ENCODE assay signal across 7 mouse cellular contexts in the genomic region with DNA sequence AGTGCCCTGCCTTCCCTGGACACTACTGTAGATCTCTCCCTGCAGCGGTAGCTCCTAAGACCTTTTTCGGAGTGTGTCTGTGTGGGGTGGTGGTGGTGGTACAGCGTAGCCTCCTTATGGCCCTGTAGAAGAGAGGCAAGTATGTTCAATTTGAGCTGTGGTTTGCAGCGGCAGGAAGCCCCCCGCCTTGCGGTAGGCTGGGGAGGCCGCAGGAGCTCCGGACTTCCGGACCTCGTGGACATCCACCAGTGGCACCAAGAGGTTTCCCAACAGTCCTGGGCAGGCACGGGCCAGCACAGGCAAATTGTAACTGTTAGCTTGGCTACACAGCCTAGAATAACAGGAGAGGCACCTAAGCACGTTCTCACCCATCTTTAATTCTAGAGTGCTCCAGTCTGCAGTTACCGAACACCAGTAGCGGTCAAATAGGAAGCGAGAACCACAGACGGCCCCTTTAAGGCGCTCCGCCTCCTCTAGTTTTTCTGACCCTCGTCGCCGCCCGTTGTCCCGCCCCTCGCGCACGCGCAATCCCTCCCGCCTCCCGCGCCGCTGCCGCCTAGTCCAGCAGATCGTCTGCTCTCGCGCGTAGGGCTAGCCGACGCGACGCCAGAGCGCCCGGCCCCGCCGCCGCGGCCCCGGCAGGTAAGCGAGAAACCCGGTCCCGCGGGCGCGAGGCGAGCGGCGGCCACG. TPM values are rescaled to one million over a fixed set of nuclear protein-coding genes. Genes with fewer than 3 reads are reported as not detected.
DNase-seq lines count a peak whose midpoint lies in the region; ATAC-seq lines count a peak whose summit lies in the region.

A gene (plus strand): TSS at position 519 of the 690 bp plus-strand sequence.

- peak within 1 kb of the TSS; percentile 87 for H3K27ac ChIP-seq in embryonic facial prominence, embryonic 12.5 days
- peak within 1 kb of the TSS; percentile 79; the same call in 1 of the 2 replicates for H3K27ac ChIP-seq in limb, embryonic 11.5 days (replicated peaks; ENCODE audit: low read depth, low read length)
- H3K27ac ChIP-seq in midbrain, embryonic 14.5 days (replicated peaks; ENCODE audit: low read depth, low read length): peak within 1 kb of the TSS; percentile 86

- under 1% methylated on average over 57 of the region's 57 CpGs for WGBS in embryonic facial prominence, embryonic 12.5 days
- WGBS in limb, embryonic 11.5 days: under 1% methylated on average over 57 of the region's 57 CpGs
- 1% methylated on average over 56 of the region's 57 CpGs for WGBS in midbrain, embryonic 14.5 days

- H3K4me3 ChIP-seq in embryonic facial prominence, embryonic 12.5 days: peak within 1 kb of the TSS; percentile 90
- H3K4me3 ChIP-seq in limb, embryonic 11.5 days (ENCODE audit: low read depth, low read length): peak within 1 kb of the TSS; percentile 95
- peak within 1 kb of the TSS; percentile 93 for H3K4me3 ChIP-seq in midbrain, embryonic 14.5 days (replicated peaks; ENCODE audit: low read depth, low read length)

- ATAC-seq in embryonic facial prominence, embryonic 12.5 days (ENCODE audit: insufficient number of reproducible peaks, insufficient read depth, low FRiP score, low TSS enrichment): peak; percentile 85
- ATAC-seq in limb, embryonic 11.5 days (ENCODE audit: insufficient number of reproducible peaks, low FRiP score, low TSS enrichment, low read depth): peak; percentile 84
- ATAC-seq in midbrain, embryonic 14.5 days (ENCODE audit: low FRiP score, low TSS enrichment): peak; percentile 90

- no peaks in the 10 kb centered on the region for H3K27me3 ChIP-seq in embryonic facial prominence, embryonic 12.5 days
- H3K27me3 ChIP-seq in limb, embryonic 11.5 days (ENCODE audit: control insufficient read depth, insufficient read depth, low read length): no peaks in the 10 kb centered on the region
- no peaks in the 10 kb centered on the region for H3K27me3 ChIP-seq in midbrain, embryonic 14.5 days (ENCODE audit: control insufficient read depth, insufficient read depth, low read length)

- H3K9ac ChIP-seq in embryonic facial prominence, embryonic 12.5 days: peak within 1 kb of the TSS; percentile 94
- peak within 1 kb of the TSS; percentile 92 for H3K9ac ChIP-seq in limb, embryonic 11.5 days (ENCODE audit: low read length)
- peak within 1 kb of the TSS; percentile 89 for H3K9ac ChIP-seq in midbrain, embryonic 14.5 days (replicated peaks; ENCODE audit: low read length)

- H3K9me3 ChIP-seq in embryonic facial prominence, embryonic 12.5 days: no peaks in the 10 kb centered on the region
- H3K9me3 ChIP-seq in limb, embryonic 11.5 days (ENCODE audit: control insufficient read depth, low read length): no peaks in the 10 kb centered on the region
- no peaks in the 10 kb centered on the region for H3K9me3 ChIP-seq in midbrain, embryonic 14.5 days (ENCODE audit: control insufficient read depth, low read length)

- H3K36me3 ChIP-seq in embryonic facial prominence, embryonic 12.5 days: peaks cover 13% of the 10 kb centered on the region
- H3K36me3 ChIP-seq in limb, embryonic 11.5 days (ENCODE audit: control insufficient read depth, insufficient read depth, low read length): 0 out of 2 replicates have a peak, but pooled peaks cover 3% of the 10 kb centered on the region
- H3K36me3 ChIP-seq in midbrain, embryonic 14.5 days (ENCODE audit: control insufficient read depth, insufficient read depth, low read length): peaks cover 9% of the 10 kb centered on the region

- peak; percentile 100 for DNase-seq in adrenal gland, postnatal 25 days
- peak; percentile 99 for DNase-seq in heart, adult 11 months
- peak; percentile 97 for DNase-seq in kidney, adult 18-20 months
- DNase-seq in limb, embryonic 11.5 days (ENCODE audit: low spot score): peak; percentile 98
- DNase-seq in midbrain, embryonic 14.5 days: peak; percentile 96
- DNase-seq in spleen, adult 18-20 months: peak; percentile 95 to 97

- peaks cover 27% of the 10 kb centered on the region for H3K4me1 ChIP-seq in embryonic facial prominence, embryonic 12.5 days
- H3K4me1 ChIP-seq in limb, embryonic 11.5 days (ENCODE audit: control insufficient read depth, insufficient read depth, low read length): peaks cover 21% of the 10 kb centered on the region
- H3K4me1 ChIP-seq in midbrain, embryonic 14.5 days (ENCODE audit: control insufficient read depth, insufficient read depth, low read length): peaks cover 23% of the 10 kb centered on the region

- H3K4me2 ChIP-seq in embryonic facial prominence, embryonic 12.5 days (replicated peaks): peak within 1 kb of the TSS; percentile 97
- peak within 1 kb of the TSS; percentile 96 for H3K4me2 ChIP-seq in limb, embryonic 11.5 days (ENCODE audit: low read depth, severe bottlenecking)
- H3K4me2 ChIP-seq in midbrain, embryonic 14.5 days (ENCODE audit: low read length): peak within 1 kb of the TSS; percentile 98

RNA-seq across cellular contexts. Expression of the gene that starts here (rescaled TPM):
- total RNA-seq in adrenal gland, postnatal 25 days (2021): 37.3 and 40.2 TPM in 2 replicates
- polyA plus RNA-seq in embryonic facial prominence, embryonic 12.5 days (2016; fragmentation: Nextera tagmentation; extraction: Ambion mirVana): 66.7 and 66.8 TPM in 2 replicates
- 77.6 and 83.3 TPM in 2 replicates for polyA plus RNA-seq in limb, embryonic 11.5 days (2014; fragmentation: Nextera tagmentation; extraction: Ambion mirVana)
- 31.9 and 44.2 TPM in 2 replicates for polyA plus RNA-seq in midbrain, embryonic 14.5 days (2014; fragmentation: Nextera tagmentation; extraction: Ambion mirVana)

Comparison
In these comparisons a context has a peak if more than half of its experiments do, and no peak if none do; other contexts are left out.
1. Peak in every context shown above with its lines: DNase-seq, ATAC-seq, H3K4me3 ChIP-seq and H3K27ac ChIP-seq.